Mouse (Mus musculus) monocyte, adult 5-6 weeks (primary cell): ENCODE measurements around the gene Foxn4. TPM values are rescaled to one million over a fixed set of nuclear protein-coding genes. Genes with fewer than 3 reads are reported as not detected.

ENCODE experiments used
- ATAC-seq: fragments of 153-309, 156-312 bp; replicated peaks from 2 replicates; pipeline ENCODE4 v1.8.0; 2017; ENCODE audit warnings: mild to moderate bottlenecking; ENCODE audit not compliant: low TSS enrichment, insufficient number of reproducible peaks, severe bottlenecking, poor library complexity, low FRiP score
- total RNA-seq: library from RNA; stranded (forward); fragments of 200-1000, 200-491, 200-594 nt; gene quantifications from 3 replicates; pipeline ENCODE4 v1.2.3, GENCODE M21; 2017

The Foxn4 gene
- total RNA-seq, 1 experiment from 2014 or later, result not detected

DNA sequence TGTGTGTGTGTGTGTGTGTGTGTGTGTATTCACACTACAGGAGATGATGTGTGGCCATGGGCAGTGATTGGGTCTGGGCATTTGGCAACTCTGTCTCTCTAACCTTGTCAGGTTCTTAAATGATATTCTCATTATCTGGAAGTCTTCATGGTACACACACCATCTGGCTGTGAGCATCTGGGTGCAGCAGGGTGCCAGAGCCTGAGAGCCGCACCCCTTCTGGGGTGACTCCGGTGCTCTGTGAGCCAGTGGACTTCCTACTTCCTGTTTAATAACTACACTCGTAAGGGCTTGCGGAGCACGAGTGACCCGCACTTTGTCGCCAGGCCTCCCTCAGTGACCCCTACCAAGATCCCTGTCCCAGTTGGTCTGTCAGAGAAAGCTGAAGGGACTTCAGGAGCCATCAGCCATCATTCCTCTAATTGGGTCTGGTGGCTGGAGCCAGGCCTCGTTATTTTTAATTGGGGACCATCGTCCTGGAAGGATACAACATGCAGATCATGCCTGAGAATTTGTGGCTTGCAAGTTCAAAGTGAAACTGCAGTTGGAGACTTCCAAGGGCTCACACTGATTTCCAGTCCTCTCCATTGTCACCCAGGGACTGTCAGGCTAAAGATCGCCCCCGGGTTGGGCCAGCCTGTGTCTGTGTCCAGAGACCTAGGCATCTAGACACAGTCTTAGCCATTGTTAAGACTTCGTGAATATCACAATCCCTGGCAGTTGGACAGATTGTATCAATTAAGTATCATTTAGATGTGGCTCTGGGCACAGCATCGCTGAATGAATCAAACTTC is 11.2 kb upstream of the Foxn4 start:
- no peak for ATAC-seq

DNA sequence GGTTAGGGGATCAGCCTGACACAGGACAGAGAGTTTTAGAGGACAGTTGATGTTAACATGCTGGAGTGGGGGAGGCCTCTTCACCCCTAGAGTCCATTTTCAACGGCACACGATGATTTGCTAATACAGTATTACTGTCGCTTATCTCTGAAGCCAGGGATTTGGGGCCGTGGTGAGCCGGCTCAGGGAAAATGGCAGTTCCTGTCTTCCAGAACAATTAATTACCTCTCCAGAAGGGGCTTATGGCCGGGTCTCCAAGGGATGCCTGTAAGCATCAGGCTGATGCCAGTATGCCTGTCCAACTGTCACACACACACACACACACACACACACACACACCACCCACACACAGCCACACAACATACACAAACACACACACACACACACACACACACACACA is 8.7 kb upstream of the Foxn4 start:
- ATAC-seq, result no peak

DNA sequence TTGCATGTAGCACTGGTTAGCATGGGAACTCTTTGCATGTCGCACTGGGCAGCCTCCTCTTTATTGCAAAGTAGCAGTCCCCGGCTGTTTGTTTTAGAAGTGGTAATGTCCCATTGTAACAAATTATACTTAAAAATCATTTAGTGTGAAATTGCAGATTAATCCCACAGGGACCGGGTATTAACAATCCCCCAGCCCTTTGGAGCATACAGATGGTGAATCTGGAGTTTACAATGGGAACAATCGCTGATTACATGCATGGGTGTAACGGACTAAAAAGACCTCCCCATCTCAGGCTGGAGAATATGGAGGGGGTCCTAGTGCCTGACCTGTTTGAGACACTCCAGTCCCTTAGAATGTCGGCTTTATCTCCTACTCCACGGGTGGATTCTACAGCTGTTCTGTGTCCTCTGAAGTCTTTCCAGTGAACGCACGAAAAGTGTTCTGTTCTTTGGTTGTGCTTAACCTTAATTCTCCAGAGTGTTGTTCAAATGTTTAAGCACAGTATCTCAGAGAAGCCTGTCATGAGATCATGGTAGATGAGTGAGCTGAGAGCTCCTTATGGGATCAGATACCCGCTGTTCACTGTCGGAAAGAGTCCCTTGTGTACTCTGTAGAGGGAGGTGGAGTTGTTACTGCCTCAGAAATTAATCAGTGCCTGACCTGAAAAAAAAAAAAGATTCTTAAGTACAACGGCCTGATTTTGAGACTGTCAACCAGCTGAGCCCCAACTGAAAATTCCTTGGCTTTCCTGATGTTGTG is 6.0 kb upstream of the Foxn4 start:
- ATAC-seq, result no peak

DNA sequence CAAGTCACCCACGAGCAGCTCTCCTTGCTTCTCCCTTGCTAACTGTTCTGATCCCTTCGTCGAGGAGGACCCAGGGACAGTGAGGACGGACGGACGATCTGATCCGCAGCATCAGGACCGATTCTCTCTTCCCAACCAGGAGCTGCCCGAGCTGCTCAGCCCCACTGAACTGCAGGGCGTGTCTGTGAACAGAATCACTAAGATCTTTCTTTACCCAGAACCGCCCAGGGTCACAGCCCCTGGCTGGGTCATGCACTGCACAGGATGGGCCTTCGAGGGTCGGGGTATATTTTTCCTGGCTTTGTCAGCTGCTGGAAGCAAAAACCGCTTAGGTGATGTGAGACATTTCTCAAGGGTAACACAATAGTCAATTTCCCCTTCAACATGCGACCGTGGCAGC is 2.4 kb upstream of the Foxn4 start:
- ATAC-seq, result no peak

DNA sequence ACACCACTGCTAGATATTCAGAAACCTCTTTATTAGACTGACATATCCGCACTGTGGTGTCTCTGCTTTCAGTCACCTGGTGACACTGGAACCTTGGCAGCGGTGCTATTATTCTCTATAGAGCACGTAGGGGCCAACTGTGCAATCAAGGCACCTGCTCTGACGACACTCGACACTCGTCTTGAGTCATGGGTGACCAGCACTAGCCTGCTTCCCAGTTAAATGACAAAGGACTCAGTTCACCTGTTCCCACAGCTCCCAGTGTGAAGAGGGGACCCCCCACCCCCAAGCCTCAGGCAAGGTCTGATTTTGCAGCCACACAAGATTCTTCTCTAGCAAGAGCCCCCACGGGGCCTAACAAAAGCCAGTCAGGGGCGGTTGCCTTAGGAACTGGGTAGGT is 1.7 kb upstream of the Foxn4 start:
- no peak for ATAC-seq

DNA sequence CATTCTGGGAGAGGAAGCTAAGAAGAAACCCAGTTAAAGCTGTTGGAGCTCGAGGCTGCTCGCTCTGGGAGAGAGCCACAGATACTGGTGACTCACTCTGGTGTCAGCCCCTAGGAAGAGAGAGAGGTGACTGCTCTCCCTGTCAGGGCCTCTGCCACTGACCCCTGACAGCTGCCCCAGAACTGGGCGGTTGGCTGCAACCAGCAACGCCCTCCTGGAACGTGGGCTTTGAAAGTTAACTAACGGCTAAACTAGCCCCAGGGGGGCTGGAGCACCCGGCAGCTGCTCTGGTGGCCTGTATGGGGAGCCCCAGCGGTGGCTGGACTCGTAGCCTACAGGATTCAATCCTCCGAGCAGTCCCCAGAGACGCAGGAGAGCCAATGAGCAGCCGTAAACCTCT is 3.6 kb downstream of the Foxn4 start:
- no peak for ATAC-seq

DNA sequence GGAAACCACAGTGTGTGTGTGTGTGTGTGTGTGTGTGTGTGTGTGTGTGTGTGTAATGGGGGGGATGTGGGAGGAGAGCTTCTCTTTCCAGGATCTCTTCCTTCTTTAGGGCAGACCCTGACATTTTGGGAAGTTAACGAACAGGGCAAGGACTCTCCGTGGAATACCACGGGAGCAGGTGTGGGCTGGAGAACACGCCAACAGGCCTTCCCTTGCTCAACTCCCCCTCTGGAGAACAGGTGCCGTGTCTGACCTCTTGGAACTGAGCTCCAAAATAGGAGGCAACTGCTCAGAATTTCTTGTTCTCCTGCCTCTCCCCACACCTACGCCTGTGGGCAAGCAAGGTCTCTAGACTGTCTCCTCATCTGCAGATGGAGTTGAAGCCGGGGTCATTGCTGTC is 4.1 kb downstream of the Foxn4 start:
- ATAC-seq, result no peak

DNA sequence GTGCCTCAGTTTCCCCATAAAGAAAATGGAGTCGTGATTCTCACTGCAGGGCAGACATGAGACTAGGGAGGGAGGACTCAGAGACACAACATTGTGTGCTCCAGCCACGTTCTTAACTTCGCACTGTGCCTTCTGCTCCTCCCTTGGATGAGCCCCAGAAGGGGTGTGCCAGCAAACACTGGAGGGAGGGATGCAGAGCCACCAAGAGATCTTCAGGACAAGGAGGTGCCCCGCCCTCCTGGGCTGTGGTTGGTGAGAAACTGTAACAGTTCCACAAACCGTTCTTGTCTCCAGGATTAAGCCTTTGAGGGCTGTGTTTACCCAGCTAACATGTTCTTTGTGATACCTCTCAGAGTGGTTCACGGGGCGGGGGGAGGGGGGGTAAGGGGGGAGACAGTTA is 5.0 kb downstream of the Foxn4 start:
- no peak for ATAC-seq

DNA sequence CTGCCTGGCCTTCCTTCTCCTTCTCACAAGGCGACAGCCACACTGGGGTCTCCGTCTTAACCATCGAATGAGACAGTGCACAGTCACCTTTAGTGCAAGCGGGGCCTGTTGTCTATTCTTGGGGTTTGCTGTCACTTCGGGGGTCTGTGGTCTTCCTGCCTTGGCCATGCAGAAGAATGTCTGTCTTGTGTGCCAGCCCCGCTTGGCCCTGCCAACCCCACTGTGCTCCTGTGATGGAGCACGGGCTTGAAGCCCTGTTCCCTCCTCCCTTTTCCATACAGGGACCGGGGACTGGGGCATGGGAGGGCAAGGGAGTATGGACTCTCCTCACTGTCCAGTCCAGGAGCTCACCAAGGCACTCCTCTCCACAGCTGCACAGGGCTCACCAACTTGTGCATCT is 8.8 kb downstream of the Foxn4 start:
- ATAC-seq, result no peak

DNA sequence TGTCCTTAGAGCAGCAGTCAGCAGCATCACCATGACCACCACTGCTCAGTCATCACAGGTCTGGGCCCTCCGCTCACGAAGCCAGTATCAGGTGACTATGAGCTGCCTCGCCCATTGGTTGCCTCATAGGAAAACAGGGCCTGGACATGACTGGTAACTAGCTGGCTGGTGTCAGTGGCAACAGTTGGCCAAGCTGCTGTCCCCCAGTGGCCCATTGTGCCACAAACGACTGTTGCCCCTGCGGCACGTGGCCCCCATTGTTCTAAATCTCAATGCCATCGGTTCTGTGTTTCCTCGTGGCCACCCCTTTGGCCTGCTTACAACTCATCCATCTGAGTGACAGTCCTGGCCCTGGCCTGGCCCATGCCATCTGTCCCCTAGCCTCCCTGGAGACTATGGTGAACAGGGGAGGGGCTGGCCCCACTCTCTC is 9.6 kb downstream of the Foxn4 start:
- no peak for ATAC-seq

DNA sequence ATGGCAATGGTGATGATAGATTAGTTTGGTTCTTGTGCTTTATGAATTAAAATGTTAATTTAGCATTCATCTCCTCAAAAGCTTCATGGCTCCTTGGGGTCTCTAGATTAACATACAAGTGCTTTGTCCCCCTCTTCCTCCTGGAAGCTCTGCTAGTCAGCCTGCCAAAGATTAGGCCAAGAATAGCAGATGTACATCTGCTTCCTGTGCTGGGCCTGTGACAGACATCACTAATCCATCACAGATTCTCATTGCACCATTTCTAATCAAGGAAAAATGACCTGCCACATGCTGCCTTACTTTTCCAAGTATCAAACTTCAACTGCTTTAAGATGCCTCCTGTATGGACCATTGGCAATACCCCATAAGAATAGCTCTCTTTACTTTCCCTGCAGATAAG is 12.1 kb downstream of the Foxn4 start:
- no peak for ATAC-seq

DNA sequence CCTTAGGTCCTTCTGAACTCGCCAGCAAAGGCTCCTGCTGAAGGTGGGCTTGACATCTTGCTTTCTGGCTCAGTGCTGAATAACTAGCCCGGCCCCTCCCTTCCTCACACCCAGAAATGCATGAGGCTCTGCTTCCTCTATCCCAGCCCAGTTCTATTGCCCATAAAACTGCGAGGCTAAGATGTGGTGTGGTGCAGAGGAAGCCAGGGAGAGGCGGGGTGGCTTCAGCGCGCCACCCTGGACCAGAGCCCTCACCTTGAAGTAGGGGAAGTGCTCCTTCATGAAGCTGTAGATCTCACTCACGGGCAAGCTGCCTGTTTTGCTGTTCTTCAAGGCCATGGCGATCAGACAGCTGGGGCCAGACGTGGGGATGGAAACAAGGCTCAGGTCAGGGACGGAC is 14.1 kb downstream of the Foxn4 start:
- no peak for ATAC-seq

DNA sequence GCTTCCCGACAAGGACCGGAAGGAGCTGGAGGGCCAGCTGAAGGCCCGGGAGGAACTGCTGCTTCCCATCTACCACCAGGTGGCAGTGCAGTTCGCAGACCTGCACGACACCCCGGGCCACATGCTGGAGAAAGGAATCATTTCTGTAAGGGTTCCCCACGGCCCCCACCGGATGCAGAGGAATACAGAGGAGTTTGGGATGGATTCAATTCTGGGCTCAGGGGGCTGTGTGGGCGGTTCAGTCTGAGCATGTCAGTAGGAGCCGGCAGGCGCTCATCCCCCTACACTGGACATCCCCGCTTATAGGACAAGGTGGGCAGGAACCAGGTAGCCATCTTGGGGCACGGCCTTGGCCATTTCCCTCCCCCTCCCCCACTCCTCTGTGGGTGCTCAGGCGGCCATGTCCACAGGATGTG is 25.4 kb downstream of the Foxn4 start:
- ATAC-seq, result 0 out of 2 replicates have a peak, but pooled peaks have one; percentile 38

DNA sequence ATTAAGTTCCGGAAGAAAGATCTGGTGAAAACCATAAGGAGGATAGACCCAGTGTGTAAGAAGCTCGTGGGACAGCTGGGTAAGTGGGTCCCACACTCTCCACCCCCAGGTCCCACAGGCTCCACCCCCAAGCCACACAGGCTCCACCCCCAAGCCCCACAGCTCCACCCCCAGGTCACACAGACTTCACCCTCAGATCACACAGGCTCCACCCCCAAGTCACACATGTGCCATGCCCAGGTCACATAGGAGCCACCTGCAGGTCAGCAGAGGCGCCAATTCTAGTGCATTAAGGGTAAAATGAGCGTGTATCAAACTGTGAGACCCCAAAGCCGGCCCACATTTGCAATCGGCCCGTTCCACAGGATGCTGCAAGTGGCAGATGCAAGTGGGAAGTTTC is 27.1 kb downstream of the Foxn4 start:
- no peak for ATAC-seq

DNA sequence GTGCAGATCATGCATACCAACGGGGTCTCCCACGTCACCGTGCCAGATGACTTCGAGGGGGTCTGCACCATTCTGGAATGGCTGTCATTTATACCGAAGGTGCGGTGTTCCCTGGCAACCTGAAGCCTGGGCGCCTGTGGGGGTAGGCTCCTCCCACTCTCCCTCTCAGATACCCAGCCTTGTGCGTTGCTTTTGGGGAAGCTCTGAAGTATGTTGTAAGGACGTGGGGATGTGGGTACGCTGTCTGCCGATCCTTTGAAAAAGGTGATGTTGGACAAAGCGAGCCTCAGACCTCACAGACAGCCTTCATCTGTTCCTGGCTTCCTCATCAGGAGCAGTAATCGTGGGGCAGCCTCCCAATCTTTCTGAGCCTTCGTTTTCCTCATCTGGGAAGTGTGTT is 33.9 kb downstream of the Foxn4 start:
- no peak for ATAC-seq

DNA sequence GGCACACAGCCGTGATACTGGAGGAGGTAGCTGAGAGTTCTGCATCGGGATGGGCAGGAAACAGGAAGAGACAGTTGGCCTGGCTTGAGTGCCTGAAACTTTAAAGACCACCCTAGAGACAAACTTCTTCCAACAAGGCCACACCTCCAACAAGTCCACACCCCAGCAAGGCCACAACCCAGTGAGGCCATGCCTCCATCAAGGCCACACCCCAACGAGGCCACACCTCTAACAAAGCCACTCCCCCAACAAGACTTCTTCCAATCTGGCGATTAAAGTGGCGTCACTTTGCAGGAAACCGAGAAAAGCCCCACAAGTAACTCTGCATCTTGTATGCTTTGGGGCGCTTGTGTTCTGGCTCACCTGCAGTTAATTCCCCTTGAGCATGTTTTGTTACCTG is 34.7 kb downstream of the Foxn4 start:
- ATAC-seq, result no peak

DNA sequence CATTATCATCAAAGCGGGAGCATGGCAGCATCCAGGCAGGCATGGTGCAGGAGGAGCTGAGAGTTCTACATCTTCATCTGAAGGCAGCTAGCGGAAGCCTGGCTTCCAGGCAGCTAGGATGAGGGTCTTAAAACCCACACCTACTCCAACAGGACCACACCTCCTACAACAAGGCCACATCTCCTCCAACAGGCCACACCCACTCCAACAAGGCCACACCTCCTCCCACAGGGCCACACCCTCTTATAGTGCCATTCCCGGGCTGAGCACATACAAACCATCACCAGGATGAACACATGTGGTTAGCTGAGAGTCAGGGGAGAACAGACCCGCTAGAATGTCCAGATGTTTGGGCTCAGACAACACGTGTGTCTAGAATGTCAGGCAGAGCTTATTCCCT is 44.7 kb downstream of the Foxn4 start:
- no peak for ATAC-seq

DNA sequence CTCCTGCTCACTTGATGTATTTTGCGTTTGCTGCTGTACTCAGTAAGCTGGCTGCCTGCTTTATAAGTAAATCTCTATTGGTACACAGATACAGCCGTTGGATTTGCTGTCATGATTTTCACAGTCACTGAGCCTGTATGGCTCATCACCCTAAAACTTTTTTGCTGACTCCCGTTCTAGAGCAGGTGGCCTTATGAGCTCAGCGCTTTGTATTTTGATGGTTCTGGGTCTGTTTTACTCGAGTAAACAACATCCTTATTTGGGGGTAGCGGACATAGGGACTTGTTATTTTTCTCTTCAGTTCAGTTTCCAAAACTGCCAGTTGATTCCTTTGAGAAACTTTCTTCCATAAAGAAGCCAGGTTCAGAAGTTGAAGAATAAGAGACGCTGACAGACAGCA is 47.6 kb downstream of the Foxn4 start:
- ATAC-seq, result no peak

DNA sequence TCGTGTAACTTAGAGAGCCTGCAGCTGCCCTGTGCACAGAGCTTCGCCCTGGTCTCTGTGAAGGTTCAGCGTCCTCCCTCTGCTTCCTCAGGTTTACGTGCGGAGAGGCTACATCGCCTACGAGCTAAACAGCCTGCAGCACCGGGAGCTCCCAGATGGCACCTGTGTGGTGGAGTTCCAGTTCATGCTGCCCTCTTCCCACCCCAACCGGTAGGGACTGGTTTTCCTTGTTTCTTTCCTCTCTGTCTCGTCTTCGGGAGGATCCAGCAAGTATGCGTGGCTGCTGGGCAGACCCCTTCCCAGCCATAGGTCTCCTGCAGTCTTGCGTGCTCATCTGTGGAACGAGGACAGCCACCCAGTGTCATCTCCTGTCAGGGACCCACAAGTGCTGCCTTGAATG is 54.8 kb downstream of the Foxn4 start:
- no peak for ATAC-seq

DNA sequence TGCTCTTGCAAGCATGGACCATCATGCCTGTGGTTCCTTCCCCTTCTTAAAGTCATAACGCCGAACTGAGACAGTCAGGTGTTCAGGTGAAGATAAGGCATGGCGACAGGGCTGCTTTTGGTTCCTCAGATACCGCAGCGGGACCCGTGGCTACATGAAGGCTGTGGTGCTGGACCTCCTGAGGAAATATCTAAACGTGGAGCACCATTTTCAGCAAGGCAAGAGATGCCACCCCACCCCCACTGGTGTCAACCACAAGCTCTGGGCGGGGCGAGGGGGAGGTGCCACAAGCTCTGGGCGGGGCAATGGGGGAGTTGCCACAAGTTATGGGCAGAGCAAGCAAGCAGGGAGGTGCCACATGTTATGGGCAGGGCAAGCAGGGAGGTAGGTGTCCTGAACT is 60.4 kb downstream of the Foxn4 start:
- ATAC-seq, result no peak
